Mouse (Mus musculus) lung, adult 2 months (tissue): ENCODE results near the gene Sav1. TPM values are rescaled to one million over a fixed set of nuclear protein-coding genes. Genes with fewer than 3 reads are reported as not detected.
A peak's percentile ranks its signal among the peaks of the same experiment; 100 is the strongest.

Source experiments
- DNase-seq: peaks from one replicate; pipeline ENCODE4 v3.0.0; 2022
- H3K4me1 ChIP-seq: fragments of 200-500 bp; 2 replicates; pipeline ENCODE4 v1.6.1; 2011; ENCODE audit warnings: low read length; ENCODE audit not compliant: control insufficient read depth, insufficient read depth
- H3K4me3 ChIP-seq: fragments of 200-500 bp; replicated peaks from 2 replicates; pipeline ENCODE3; 2011; ENCODE audit warnings: low read depth, mild to moderate bottlenecking, control low read depth, low read length; ENCODE audit errors: extremely low read depth
- CTCF ChIP-seq: fragments of 200-500 bp; IDR thresholded peaks from 2 replicates; pipeline ENCODE4 v1.5.1; 2011; ENCODE audit warnings: mild to moderate bottlenecking, low read length, control low read depth; ENCODE audit not compliant: insufficient read depth
- POLR2A ChIP-seq: fragments of 200-500 bp; IDR thresholded peaks from 2 replicates; pipeline ENCODE4 v1.6.1; 2011; ENCODE audit warnings: low read depth, mild to moderate bottlenecking, control low read depth, low read length, borderline replicate concordance; ENCODE audit errors: extremely low read depth
- WGBS: fragments of 180-500 bp; shearing (Covaris S2); methylation state at CpG from one replicate; pipeline ENCODE4 v1.1.7; 2018; 5-methylcytosine and 5-hydroxymethylcytosine counted together
- polyA plus RNA-seq: library from polyadenylated mRNA; depleted of rRNA; stranded (reverse); fragments of >200 nt; gene quantifications from 2 replicates; pipeline ENCODE4 v1.2.3, GENCODE M21; 2012

The Sav1 gene
- polyA plus RNA-seq, 1 experiment: 37.4 TPM

DNA sequence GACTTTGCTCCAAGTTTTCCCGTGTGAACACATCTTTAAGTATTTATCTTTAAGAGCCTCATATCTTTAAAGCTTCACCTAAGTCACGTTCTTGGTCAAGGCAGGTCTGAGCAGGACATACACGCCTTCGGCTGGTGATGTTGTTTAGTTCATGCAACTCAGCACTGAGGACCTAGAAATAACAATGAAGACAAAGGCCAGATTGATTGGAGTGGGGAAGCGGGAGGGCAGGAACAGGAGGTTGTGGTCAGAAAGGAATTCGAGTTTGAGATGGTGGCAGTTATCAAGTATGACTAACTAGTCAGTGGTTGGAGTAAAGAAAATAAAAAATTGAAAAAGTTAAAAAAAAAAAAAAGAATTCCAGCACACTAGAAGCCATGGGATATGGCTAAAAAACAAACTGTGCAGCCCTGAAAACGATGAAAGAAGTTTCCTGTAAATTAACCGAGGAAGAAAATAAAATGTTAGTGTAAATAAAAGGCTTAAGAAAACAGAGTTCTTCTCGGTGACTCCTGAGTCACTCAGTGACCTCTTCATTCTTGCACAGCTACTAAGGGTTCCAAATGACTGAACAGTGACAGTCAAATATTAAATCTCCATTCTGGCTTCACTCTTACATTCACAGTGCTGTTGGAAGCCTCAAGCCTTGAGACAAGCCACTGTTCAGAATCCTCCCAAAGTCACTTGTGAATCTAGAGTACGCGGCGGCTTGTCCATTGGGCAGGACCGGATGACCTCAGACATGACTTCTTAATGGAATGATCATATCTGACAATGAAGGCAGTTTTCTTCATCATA, 11.6 kb upstream of the Sav1 start:
- WGBS: 53% methylated on average over 13 of the region's 13 CpGs
- Histone ChIP-seq H3K4me3 (no peak overlapping the region), H3K4me1 (no peaks in the 10 kb centered on the region)
- TF ChIP-seq POLR2A (no peak), CTCF (no peak)
- no peak for DNase-seq

DNA sequence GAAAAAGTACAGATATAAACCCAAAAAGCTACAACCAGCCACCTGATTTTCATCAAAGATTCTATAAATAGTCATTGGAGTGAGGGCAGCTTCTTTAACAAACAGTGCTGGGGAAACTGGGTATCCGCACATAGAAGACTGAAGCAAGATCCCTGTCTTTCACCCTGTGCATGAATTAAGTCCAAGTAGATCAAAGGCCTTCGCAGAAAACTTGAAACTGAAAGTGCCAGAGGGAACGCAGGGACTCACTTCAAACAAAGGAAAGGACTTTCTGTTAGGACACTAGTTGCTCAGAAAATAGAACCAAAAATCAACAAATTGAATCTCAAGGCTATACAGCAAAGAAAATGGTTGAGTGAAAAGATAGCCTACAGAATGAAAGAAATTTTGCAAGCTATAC, 8.6 kb upstream of the Sav1 start:
- Histone ChIP-seq H3K4me3 (no peak overlapping the region), H3K4me1 (no peaks in the 10 kb centered on the region)
- TF ChIP-seq POLR2A (no peak), CTCF (no peak)
- WGBS: 35% methylated on average over 3 of the region's 3 CpGs
- DNase-seq: no peak

DNA sequence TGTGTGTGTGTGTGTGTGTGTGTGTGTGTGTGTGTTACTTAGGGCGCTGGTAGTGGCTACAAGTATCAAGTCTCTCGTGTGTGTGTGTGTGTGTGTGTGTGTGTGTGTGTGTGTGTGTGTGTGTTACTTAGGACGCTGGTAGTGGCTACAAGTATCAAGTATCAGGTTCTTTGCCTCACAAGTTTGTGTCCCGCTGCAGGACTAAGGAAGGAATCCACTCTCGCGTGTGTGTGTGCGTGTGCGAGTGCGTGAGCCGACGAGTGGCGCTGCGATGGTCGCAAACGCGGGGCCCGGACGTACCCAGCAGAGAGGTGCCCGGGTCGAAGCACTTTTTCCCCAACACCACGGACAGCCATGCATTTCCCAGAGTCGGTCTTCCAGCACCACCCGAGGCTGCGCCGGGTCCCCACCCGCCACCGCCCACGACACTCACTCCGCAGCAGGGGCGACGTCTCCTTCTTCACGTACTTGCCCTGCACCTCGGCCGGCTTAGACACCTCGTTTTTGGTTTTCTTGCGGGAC, 500 bp downstream of the Sav1 start:
- under 1% methylated on average over 36 of the region's 36 CpGs for WGBS
- Histone ChIP-seq H3K4me1 (peaks cover 14% of the 10 kb centered on the region), H3K4me3 (peak overlapping the region; percentile 97)
- no peak for TF ChIP-seq POLR2A
- no peak for TF ChIP-seq CTCF
- DNase-seq: no peak

DNA sequence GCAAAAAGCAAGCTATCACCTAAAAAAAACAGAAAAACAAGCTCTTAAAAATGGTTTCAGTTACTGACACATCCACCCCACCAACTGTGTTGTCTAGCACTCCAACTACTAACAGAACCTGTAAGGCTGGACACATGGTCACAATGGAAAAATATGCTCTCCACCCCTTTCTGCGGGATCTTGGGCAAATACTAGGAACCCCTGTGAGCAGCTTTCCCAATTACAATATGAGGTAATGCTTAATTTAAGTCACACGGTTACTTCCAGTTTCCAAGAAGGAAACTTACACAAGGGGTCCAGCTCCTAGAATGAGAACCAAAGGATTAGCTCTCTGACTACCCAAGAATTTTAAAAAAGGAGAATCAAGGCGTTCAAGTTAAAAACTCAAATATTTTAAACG, 1.3 kb downstream of the Sav1 start:
- TF ChIP-seq CTCF: no peak
- TF ChIP-seq POLR2A: no peak
- Histone ChIP-seq H3K4me3 (peak overlapping the region; percentile 97), H3K4me1 (peaks cover 14% of the 10 kb centered on the region)
- WGBS: 16% methylated on average over 4 of the region's 4 CpGs
- DNase-seq: no peak

DNA sequence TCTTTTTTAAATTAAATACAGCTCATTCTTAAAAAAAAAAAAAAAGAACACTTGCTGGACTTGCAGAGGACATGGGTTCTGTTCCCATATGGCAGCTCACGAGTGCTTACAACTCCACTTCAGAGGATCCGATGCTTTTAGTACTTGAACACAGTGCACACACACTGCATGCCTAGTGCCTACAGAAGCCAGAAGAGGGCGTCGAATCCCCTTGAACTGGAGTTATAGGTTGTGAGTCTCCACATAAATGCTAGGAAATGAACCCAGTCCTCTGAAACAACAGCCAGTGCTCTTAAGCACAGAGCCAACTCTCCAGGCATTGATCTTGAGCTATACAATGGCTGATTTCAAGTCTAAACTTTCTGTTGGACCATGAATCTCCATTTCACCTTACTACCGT, 3.9 kb downstream of the Sav1 start:
- no peak overlapping the region for H3K4me3 ChIP-seq
- no peak for DNase-seq
- peaks cover 22% of the 10 kb centered on the region for H3K4me1 ChIP-seq
- TF ChIP-seq POLR2A: no peak
- 0 out of 2 replicates have a peak, but pooled peaks have one; percentile 26 for TF ChIP-seq CTCF
- 51% methylated on average over 5 of the region's 5 CpGs for WGBS

DNA sequence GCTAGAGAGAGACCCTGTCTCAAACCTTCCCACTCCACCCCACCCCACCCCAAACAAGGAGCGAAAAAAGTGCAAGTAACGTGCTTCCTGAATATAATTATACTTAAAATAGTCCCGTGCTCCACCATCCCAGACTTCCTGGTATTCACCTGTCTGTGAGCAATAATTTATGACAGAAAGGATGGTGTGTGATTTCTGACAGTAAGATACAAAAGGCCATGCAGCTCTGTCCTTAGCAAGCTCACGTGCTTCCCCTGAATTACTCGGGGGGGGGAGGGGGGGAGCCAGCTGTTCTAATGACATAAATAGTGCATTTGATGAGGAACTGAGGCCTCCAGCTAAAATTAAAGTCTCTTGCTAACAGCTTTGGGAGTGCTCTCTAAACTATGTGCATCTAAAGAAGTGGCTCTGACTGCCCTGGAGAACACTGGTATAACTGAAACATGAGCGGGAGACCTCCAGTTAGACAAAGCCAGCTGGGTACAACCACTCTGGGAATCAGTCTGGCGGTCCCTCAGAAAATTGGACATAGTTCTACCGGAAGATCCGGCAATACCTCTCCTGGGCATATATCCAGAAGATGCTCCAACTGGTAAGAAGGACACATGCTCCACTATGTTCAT, 9.3 kb downstream of the Sav1 start:
- TF ChIP-seq CTCF: no peak
- no peak for TF ChIP-seq POLR2A
- H3K4me1 ChIP-seq: peaks cover 24% of the 10 kb centered on the region
- DNase-seq: no peak
- WGBS: 31% methylated on average over 9 of the region's 9 CpGs
- H3K4me3 ChIP-seq: no peak overlapping the region

DNA sequence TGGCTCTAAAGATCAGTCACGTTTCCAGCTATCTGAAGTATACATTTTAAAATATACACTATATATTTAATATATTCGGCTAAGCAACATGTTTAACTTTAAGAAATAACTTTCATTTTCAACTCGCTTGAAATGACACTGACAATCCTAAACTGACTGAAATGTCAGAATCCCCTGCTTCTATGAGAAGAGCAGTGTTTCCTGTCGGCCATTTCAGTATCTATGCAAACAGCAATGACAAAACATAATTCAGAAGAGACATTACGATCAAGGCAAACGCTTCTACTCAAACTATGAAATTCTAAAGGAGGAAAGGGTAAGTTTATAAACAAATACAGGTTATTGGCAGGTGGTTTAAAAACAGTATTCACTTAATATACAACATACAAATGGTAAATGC, 10.1 kb downstream of the Sav1 start:
- Histone ChIP-seq H3K4me1 (peaks cover 20% of the 10 kb centered on the region), H3K4me3 (no peak overlapping the region)
- DNase-seq: no peak
- 46% methylated on average over 6 of the region's 6 CpGs for WGBS
- no peak for TF ChIP-seq POLR2A
- TF ChIP-seq CTCF: no peak

DNA sequence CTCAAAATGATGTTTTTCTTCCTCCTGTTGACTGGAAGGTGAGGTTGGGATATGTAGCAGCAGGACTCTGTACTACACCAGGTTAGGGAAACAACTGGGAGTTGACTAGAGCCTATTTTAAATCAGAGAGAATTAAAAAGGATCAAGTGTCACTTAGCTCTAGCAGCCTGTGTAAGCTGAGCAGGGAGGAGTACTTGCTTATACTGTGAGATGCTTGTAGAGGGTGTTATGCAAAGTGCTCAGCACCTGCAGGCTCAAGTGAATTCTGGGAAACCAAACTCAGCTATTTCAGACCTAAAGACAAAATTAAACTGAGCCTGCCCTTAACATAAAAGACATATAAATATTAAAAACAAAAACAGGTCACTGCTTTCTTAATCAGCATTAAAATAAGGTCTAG, 13.1 kb downstream of the Sav1 start:
- no peak overlapping the region for H3K4me3 ChIP-seq
- no peak for DNase-seq
- H3K4me1 ChIP-seq: peaks cover 21% of the 10 kb centered on the region
- TF ChIP-seq POLR2A: no peak
- TF ChIP-seq CTCF: no peak

DNA sequence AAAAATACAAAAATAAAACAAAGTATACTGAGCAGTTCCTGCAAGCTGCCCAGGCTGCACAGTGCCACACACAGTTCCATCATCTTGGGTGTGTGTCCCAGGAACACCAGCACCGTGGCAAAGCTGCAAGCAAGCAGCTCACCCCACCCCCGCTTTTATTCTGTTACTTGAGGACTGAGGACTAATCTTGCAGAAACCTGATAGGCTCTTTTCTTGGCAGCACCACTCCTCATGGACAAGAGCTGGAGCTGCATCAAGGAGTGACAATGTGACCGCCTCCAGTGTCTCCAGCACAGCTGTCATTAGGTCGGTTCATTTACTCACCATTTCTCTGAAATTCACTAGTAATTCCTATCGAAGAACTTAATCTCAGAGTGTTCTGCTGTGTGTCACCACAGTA, 18.6 kb downstream of the Sav1 start:
- no peak for DNase-seq
- H3K4me3 ChIP-seq: no peak overlapping the region
- H3K4me1 ChIP-seq: peaks cover 7% of the 10 kb centered on the region
- no peak for TF ChIP-seq CTCF
- TF ChIP-seq POLR2A: no peak
- 64% methylated on average over 5 of the region's 5 CpGs for WGBS

DNA sequence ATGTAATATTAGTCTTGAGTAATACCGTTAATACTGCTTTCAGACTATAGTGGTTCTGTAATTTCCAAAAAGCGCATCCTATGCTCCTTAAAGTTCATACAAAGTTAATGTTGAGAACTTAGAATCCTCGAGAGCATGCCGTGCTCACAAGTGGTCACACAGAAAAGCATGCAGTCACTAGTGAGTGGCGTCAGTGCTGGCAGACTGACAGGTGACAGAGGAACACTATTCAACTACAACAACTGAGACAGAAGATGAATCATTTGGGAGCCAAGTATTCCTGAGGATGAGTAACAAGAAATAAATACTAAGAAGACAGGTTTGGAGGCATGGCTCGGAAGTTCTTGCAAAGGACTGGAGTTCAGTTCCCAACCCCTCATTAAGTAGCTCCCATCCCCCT, 19.7 kb downstream of the Sav1 start:
- WGBS: 65% methylated on average over 6 of the region's 6 CpGs

More for the DNA sequence above, 19.7 kb downstream of the Sav1 start:
- H3K4me1 ChIP-seq: peaks cover 7% of the 10 kb centered on the region
- no peak for DNase-seq
- no peak overlapping the region for H3K4me3 ChIP-seq
- TF ChIP-seq POLR2A (no peak), CTCF (no peak)
